Mouse (Mus musculus) neural tube, embryonic 12.5 days (tissue): ENCODE data around the gene Hsdl1. TPM values are rescaled to one million over a fixed set of nuclear protein-coding genes. Genes with fewer than 3 reads are reported as not detected.

Experiments used
- ATAC-seq: fragments of 200-750 bp; cut with Nextera tagmentation; 2 replicates; pipeline ENCODE4 v1.8.0; 2017; ENCODE audit warnings: low read depth, mild to moderate bottlenecking, moderate TSS enrichment, moderate library complexity; ENCODE audit not compliant: low FRiP score
- H3K27ac ChIP-seq: fragments of 300-500 bp; sonication (generic); 2 replicates; pipeline ENCODE4 v1.5.1; 2016
- H3K27me3 ChIP-seq: fragments of 300-500 bp; sonication (generic); replicated peaks from 2 replicates; pipeline ENCODE4 v1.6.1; 2016; ENCODE audit warnings: mild to moderate bottlenecking
- H3K36me3 ChIP-seq: fragments of 300-500 bp; sonication (generic); 2 replicates; pipeline ENCODE4 v1.6.1; 2016; ENCODE audit warnings: mild to moderate bottlenecking
- H3K4me1 ChIP-seq: fragments of 300-500 bp; sonication (generic); 2 replicates; pipeline ENCODE4 v1.6.1; 2016
- H3K4me2 ChIP-seq: fragments of 300-500 bp; sonication (generic); replicated peaks from 2 replicates; pipeline ENCODE4 v1.6.1; 2016; ENCODE audit warnings: mild to moderate bottlenecking
- H3K4me3 ChIP-seq: fragments of 300-500 bp; sonication (generic); 2 replicates; pipeline ENCODE4 v1.5.1; 2016
- H3K9ac ChIP-seq: fragments of 300-500 bp; sonication (generic); 2 replicates; pipeline ENCODE4 v1.6.1; 2016; ENCODE audit warnings: mild to moderate bottlenecking
- H3K9me3 ChIP-seq: fragments of 300-500 bp; sonication (generic); 2 replicates; pipeline ENCODE4 v1.6.1; 2016; ENCODE audit warnings: mild to moderate bottlenecking
- WGBS: fragments of 180-500 bp; shearing (Covaris S2); methylation state at CpG from one replicate; pipeline ENCODE4 v1.1.7; 2016; 5-methylcytosine and 5-hydroxymethylcytosine counted together
- polyA plus RNA-seq: library from polyadenylated mRNA; unstranded; fragments of >200 nt; fragmentation: Nextera tagmentation; extraction: Ambion mirVana; gene quantifications from 2 replicates; pipeline ENCODE4 v1.2.1, GENCODE M21; 2016

The Hsdl1 gene
- polyA plus RNA-seq: 94.2 and 100 TPM in 2 replicates

GRCm38 (mm10) chr8:119574437-119575365, at the start of gene Hsdl1, which contains the start of gene Dnaaf1:
TSS of gene Hsdl1 (minus strand) at chr8:119575183.
TSS of gene Dnaaf1 (plus strand) at chr8:119575235.
- H3K9ac ChIP-seq: peak within 1 kb of the TSS; percentile 72
- peaks cover 5% of the 10 kb centered on the region; the same call in 1 of the 2 replicates for H3K27me3 ChIP-seq
- no peaks in the 10 kb centered on the region for H3K36me3 ChIP-seq
- peak within 1 kb of the TSS; percentile 92 for H3K4me2 ChIP-seq
- under 1% methylated on average over 88 of the region's 97 CpGs for WGBS
- peak within 1 kb of the TSS; percentile 80 for H3K4me3 ChIP-seq
- peaks cover 20% of the 10 kb centered on the region for H3K4me1 ChIP-seq
- ATAC-seq: peak; percentile 87
- H3K9me3 ChIP-seq: no peaks in the 10 kb centered on the region
- H3K27ac ChIP-seq: no peak within 1 kb of the TSS

GRCm38 (mm10) chr8:119623744-119624143, 48.8 kb upstream of the Hsdl1 start:
- no peak overlapping the region for H3K4me3 ChIP-seq
- H3K27ac ChIP-seq: no peak overlapping the region
- H3K9me3 ChIP-seq: no peaks in the 10 kb centered on the region
- H3K36me3 ChIP-seq: no peaks in the 10 kb centered on the region
- no peak for ATAC-seq
- H3K4me1 ChIP-seq: peaks cover 7% of the 10 kb centered on the region
- WGBS: 76% methylated on average over 1 of the region's 1 CpGs
- no peak overlapping the region for H3K9ac ChIP-seq
- no peak overlapping the region for H3K4me2 ChIP-seq
- H3K27me3 ChIP-seq: no peaks in the 10 kb centered on the region

GRCm38 (mm10) chr8:119623061-119623460, 48.1 kb upstream of the Hsdl1 start:
- Histone ChIP-seq H3K36me3 (no peaks in the 10 kb centered on the region), H3K9me3 (no peaks in the 10 kb centered on the region), H3K4me3 (no peak overlapping the region), H3K4me2 (no peak overlapping the region), H3K4me1 (peaks cover 6% of the 10 kb centered on the region), H3K9ac (no peak overlapping the region), H3K27ac (no peak overlapping the region), H3K27me3 (no peaks in the 10 kb centered on the region)
- ATAC-seq: no peak
- WGBS: 89% methylated on average over 8 of the region's 8 CpGs

- ATAC-seq: no peak
- H3K4me2 ChIP-seq: no peak overlapping the region
- H3K36me3 ChIP-seq: no peaks in the 10 kb centered on the region
- no peak overlapping the region for H3K27ac ChIP-seq
- 56% methylated on average over 4 of the region's 4 CpGs for WGBS
- H3K9ac ChIP-seq: no peak overlapping the region
- H3K27me3 ChIP-seq: no peaks in the 10 kb centered on the region
- H3K9me3 ChIP-seq: no peaks in the 10 kb centered on the region
- peaks cover under 1% of the 10 kb centered on the region; the same call in 1 of the 2 replicates for H3K4me1 ChIP-seq
- H3K4me3 ChIP-seq: no peak overlapping the region
These were observed 47.6 kb upstream of the Hsdl1 start for GRCm38 (mm10) chr8:119622555-119622954.

- no peak for ATAC-seq
- Histone ChIP-seq H3K9me3 (no peaks in the 10 kb centered on the region), H3K4me2 (no peak overlapping the region), H3K27me3 (no peaks in the 10 kb centered on the region), H3K4me1 (no peaks in the 10 kb centered on the region), H3K9ac (no peak overlapping the region), H3K4me3 (no peak overlapping the region), H3K27ac (no peak overlapping the region), H3K36me3 (no peaks in the 10 kb centered on the region)
- WGBS: 88% methylated on average over 14 of the region's 14 CpGs
These were observed 46.0 kb upstream of the Hsdl1 start for GRCm38 (mm10) chr8:119620848-119621465.

DNA sequence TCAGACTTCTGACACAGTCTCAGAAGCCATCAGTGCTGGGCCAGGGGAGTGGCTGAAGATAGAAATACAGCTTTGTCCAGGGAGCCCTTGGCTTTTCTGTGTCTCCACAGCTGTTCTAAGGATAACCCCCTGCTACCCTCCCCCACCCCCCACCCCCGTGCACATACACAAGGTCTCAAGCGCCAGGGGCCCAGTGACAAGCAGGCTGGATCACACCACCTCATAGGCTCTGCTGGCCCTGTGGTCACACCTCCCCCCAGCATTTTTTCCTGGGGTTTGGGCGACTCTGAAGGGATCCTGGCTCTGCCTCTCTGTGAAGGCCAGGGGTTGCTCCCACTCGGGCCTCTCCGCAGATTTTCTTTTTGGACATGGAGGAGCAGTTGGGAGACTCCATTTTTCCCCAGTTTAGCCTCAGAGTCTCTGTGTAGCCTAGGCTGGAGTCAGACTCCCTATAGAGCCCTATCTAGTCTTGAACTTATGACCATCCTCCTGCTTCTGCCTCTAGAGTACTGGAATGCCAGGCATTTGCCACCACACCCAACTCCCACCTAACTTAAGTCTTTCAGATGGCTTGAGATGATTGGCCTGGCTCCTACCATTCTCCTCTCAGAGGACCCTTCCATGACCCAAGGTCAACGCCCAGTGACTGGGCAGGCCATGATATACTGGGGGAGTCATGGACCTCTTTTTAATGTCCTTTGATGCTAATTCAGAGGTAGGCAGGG, 45.3 kb upstream of the Hsdl1 start:
- ATAC-seq: no peak
- H3K36me3 ChIP-seq: no peaks in the 10 kb centered on the region
- H3K9me3 ChIP-seq: no peaks in the 10 kb centered on the region
- 77% methylated on average over 6 of the region's 6 CpGs for WGBS
- H3K4me1 ChIP-seq: no peaks in the 10 kb centered on the region
- no peak overlapping the region for H3K27ac ChIP-seq
- no peaks in the 10 kb centered on the region for H3K27me3 ChIP-seq
- no peak overlapping the region for H3K9ac ChIP-seq
- no peak overlapping the region for H3K4me3 ChIP-seq
- no peak overlapping the region for H3K4me2 ChIP-seq

- Histone ChIP-seq H3K36me3 (no peaks in the 10 kb centered on the region), H3K27me3 (no peaks in the 10 kb centered on the region), H3K4me3 (no peak overlapping the region), H3K4me2 (no peak overlapping the region), H3K4me1 (no peaks in the 10 kb centered on the region), H3K9me3 (no peaks in the 10 kb centered on the region), H3K9ac (no peak overlapping the region), H3K27ac (no peak overlapping the region)
- WGBS: 76% methylated on average over 5 of the region's 5 CpGs
- ATAC-seq: no peak
These were observed 43.9 kb upstream of the Hsdl1 start for GRCm38 (mm10) chr8:119618887-119619286.

GRCm38 (mm10) chr8:119617586-119617985, 42.6 kb upstream of the Hsdl1 start:
- WGBS: 92% methylated on average over 5 of the region's 5 CpGs

GRCm38 (mm10) chr8:119616811-119617210, 41.8 kb upstream of the Hsdl1 start:
- Histone ChIP-seq H3K4me2 (no peak overlapping the region), H3K9ac (no peak overlapping the region), H3K4me3 (no peak overlapping the region), H3K36me3 (no peaks in the 10 kb centered on the region), H3K27me3 (no peaks in the 10 kb centered on the region), H3K9me3 (no peaks in the 10 kb centered on the region), H3K27ac (no peak overlapping the region), H3K4me1 (no peaks in the 10 kb centered on the region)
- WGBS: 89% methylated on average over 4 of the region's 4 CpGs
- ATAC-seq: no peak

More at GRCm38 (mm10) chr8:119617586-119617985, 42.6 kb upstream of the Hsdl1 start:
- H3K4me2 ChIP-seq: no peak overlapping the region
- no peak overlapping the region for H3K9ac ChIP-seq
- ATAC-seq: no peak
- no peaks in the 10 kb centered on the region for H3K27me3 ChIP-seq
- no peak overlapping the region for H3K27ac ChIP-seq
- no peak overlapping the region for H3K4me3 ChIP-seq
- H3K9me3 ChIP-seq: no peaks in the 10 kb centered on the region
- H3K36me3 ChIP-seq: no peaks in the 10 kb centered on the region
- H3K4me1 ChIP-seq: no peaks in the 10 kb centered on the region

DNA sequence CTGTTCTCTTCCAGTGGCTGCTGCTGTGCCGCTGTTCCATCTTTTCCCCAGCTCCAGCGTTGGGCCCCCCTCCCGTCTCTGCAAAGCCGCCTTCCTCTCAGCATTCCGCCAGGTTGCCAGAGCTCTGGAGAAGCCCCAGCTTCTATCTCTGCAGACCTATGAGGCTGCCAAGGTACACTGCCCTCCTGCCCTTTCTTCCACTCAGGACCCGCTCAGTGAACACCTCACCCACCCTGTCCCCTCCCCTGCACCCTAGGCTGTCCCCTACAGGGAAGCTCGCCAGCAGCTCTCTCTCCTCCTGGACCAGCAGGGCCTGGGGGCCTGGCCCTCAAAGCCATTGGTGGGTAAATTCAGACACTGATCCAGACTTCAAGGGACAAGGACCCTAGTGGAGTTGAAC, 41.4 kb upstream of the Hsdl1 start:
- Histone ChIP-seq H3K9me3 (no peaks in the 10 kb centered on the region), H3K4me2 (no peak overlapping the region), H3K9ac (no peak overlapping the region), H3K4me3 (no peak overlapping the region), H3K27ac (no peak overlapping the region), H3K27me3 (no peaks in the 10 kb centered on the region), H3K4me1 (no peaks in the 10 kb centered on the region), H3K36me3 (no peaks in the 10 kb centered on the region)
- no peak for ATAC-seq
- 80% methylated on average over 7 of the region's 7 CpGs for whole genome bisulfite sequencing

DNA sequence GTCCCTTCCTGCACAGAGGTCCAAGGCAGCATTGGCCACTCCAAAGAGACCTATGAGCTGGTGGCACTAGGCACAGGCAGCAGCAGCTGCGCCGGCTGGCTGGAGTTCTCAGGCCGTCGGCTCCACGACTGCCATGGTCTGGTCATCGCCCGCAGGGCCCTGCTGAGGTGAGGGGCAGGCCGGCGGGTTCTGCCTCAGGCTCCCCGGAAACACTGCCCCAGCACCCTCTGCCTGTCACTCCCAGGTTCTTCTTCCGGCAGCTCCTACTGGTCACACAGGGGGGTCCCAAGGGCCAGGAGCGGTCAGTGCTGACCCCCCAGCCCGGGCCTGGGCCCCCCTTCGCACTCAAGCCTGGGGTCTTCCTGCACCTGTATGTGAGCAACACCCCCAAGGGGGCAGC, 40.1 kb upstream of the Hsdl1 start:
- Histone ChIP-seq H3K4me2 (no peak overlapping the region), H3K27ac (no peak overlapping the region), H3K36me3 (no peaks in the 10 kb centered on the region), H3K4me3 (no peak overlapping the region), H3K9me3 (no peaks in the 10 kb centered on the region), H3K27me3 (no peaks in the 10 kb centered on the region), H3K4me1 (no peaks in the 10 kb centered on the region), H3K9ac (no peak overlapping the region)
- ATAC-seq: no peak
- WGBS: 79% methylated on average over 14 of the region's 14 CpGs

GRCm38 (mm10) chr8:119612471-119612870, 37.5 kb upstream of the Hsdl1 start, which contains the start of gene Adad2:
TSS of gene Adad2 (plus strand) at chr8:119612747.
- no peak for ATAC-seq
- no peak within 1 kb of the TSS for H3K4me2 ChIP-seq
- 0 out of 2 replicates have a peak, but pooled peaks cover 4% of the 10 kb centered on the region for H3K9me3 ChIP-seq
- no peak within 1 kb of the TSS for H3K4me3 ChIP-seq
- H3K27me3 ChIP-seq: no peaks in the 10 kb centered on the region
- 85% methylated on average over 26 of the region's 26 CpGs for WGBS
- no peak within 1 kb of the TSS for H3K27ac ChIP-seq
- H3K36me3 ChIP-seq: no peaks in the 10 kb centered on the region
- 0 out of 2 replicates have a peak within 1 kb of the TSS, but pooled peaks have one; percentile 8 for H3K9ac ChIP-seq
- no peaks in the 10 kb centered on the region for H3K4me1 ChIP-seq
